Mouse (Mus musculus) liver, embryonic 15.5 days (tissue): Measurements from ENCODE around the gene Olfr697. TPM values are rescaled to one million over a fixed set of nuclear protein-coding genes. Genes with fewer than 3 reads are reported as not detected.
"Not testable (repeated sequence)": the region's sequence is repeated elsewhere in the genome, so short reads cannot be mapped to it uniquely, and the experiment has no call there.

ENCODE experiments used
- ATAC-seq: fragments of 200-750 bp; cut with Nextera tagmentation; 2 replicates; pipeline ENCODE4 v1.8.0; 2017; ENCODE audit warnings: moderate number of reproducible peaks, mild to moderate bottlenecking, moderate library complexity; ENCODE audit not compliant: insufficient read depth
- H3K27ac ChIP-seq: fragments of 300-500 bp; sonication (generic); replicated peaks from 2 replicates; pipeline ENCODE4 v1.5.1; 2015; ENCODE audit warnings: mild to moderate bottlenecking, inconsistent platforms
- H3K27me3 ChIP-seq: fragments of 300-500 bp; sonication (generic); 2 replicates; pipeline ENCODE4 v1.6.1; 2015; ENCODE audit warnings: mild to moderate bottlenecking, inconsistent platforms
- H3K36me3 ChIP-seq: fragments of 300-500 bp; sonication (generic); replicated peaks from 2 replicates; pipeline ENCODE4 v1.6.1; 2015; ENCODE audit warnings: moderate library complexity, mild to moderate bottlenecking, inconsistent platforms
- H3K4me1 ChIP-seq: fragments of 300-500 bp; sonication (generic); replicated peaks from 2 replicates; pipeline ENCODE4 v1.6.1; 2015; ENCODE audit warnings: inconsistent platforms
- H3K4me2 ChIP-seq: fragments of 300-500 bp; sonication (generic); 2 replicates; pipeline ENCODE4 v1.6.1; 2015; ENCODE audit warnings: moderate library complexity, mild to moderate bottlenecking, inconsistent platforms
- H3K4me3 ChIP-seq: fragments of 300-500 bp; sonication (generic); replicated peaks from 2 replicates; pipeline ENCODE4 v1.5.1; 2015; ENCODE audit warnings: mild to moderate bottlenecking, inconsistent platforms
- H3K9ac ChIP-seq: fragments of 300-500 bp; sonication (generic); 2 replicates; pipeline ENCODE4 v1.6.1; 2015; ENCODE audit warnings: moderate library complexity, mild to moderate bottlenecking, inconsistent platforms
- H3K9me3 ChIP-seq: fragments of 300-500 bp; sonication (generic); replicated peaks from 2 replicates; pipeline ENCODE4 v1.6.1; 2016; ENCODE audit warnings: inconsistent platforms
- WGBS: fragments of 180-500 bp; shearing (Covaris S2); methylation state at CpG from one replicate; pipeline ENCODE4 v1.1.7; 2015; ENCODE audit warnings: mixed read lengths; ENCODE audit not compliant: insufficient replicate concordance; 5-methylcytosine and 5-hydroxymethylcytosine counted together
- polyA plus RNA-seq: library from polyadenylated mRNA; unstranded; fragments of >200 nt; fragmentation: Nextera tagmentation; extraction: Ambion mirVana; gene quantifications from 2 replicates; pipeline ENCODE4 v1.2.1, GENCODE M21; 2015

Gene Olfr697
- not detected in 2 replicates for polyA plus RNA-seq

GRCm38 (mm10) chr7:106742343-106742742 is at the start of gene Olfr697:
TSS of gene Olfr697 (minus strand) at chr7:106742443.
- 69% methylated on average over 1 of the region's 1 CpGs for WGBS
- Histone ChIP-seq H3K4me1 (no peaks in the 10 kb centered on the region), H3K4me2 (no peak within 1 kb of the TSS), H3K36me3 (no peaks in the 10 kb centered on the region), H3K9me3 (no peaks in the 10 kb centered on the region), H3K4me3 (no peak within 1 kb of the TSS), H3K9ac (no peak within 1 kb of the TSS), H3K27ac (no peak within 1 kb of the TSS), H3K27me3 (no peaks in the 10 kb centered on the region)
- ATAC-seq, result no peak

GRCm38 (mm10) chr7:106788330-106788729 is 46.1 kb upstream of the Olfr697 start:
- Histone ChIP-seq H3K27me3 (no peaks in the 10 kb centered on the region), H3K4me2 (no peak overlapping the region), H3K9ac (no peak overlapping the region)

GRCm38 (mm10) chr7:106761008-106761407 is 18.8 kb upstream of the Olfr697 start:
- H3K36me3 ChIP-seq, H3K4me3 ChIP-seq, H3K4me2 ChIP-seq, H3K27me3 ChIP-seq, H3K9ac ChIP-seq, ATAC-seq, H3K9me3 ChIP-seq, H3K4me1 ChIP-seq, H3K27ac ChIP-seq: not testable (repeated sequence)
- 78% methylated on average over 2 of the region's 2 CpGs for WGBS

More at GRCm38 (mm10) chr7:106788330-106788729, 46.1 kb upstream of the Olfr697 start:
- H3K36me3 ChIP-seq, result no peaks in the 10 kb centered on the region
- no peaks in the 10 kb centered on the region for H3K4me1 ChIP-seq
- no peak for ATAC-seq
- no peak overlapping the region for H3K4me3 ChIP-seq
- no peaks in the 10 kb centered on the region for H3K9me3 ChIP-seq
- no peak overlapping the region for H3K27ac ChIP-seq

GRCm38 (mm10) chr7:106758800-106759199 is 16.6 kb upstream of the Olfr697 start:
- 54% methylated on average over 2 of the region's 2 CpGs for WGBS
- ATAC-seq, result no peak
- no peak overlapping the region for H3K9ac ChIP-seq
- no peaks in the 10 kb centered on the region for H3K9me3 ChIP-seq
- H3K4me3 ChIP-seq, result no peak overlapping the region
- no peak overlapping the region for H3K27ac ChIP-seq
- H3K4me2 ChIP-seq, result no peak overlapping the region
- no peaks in the 10 kb centered on the region for H3K4me1 ChIP-seq
- H3K27me3 ChIP-seq, result no peaks in the 10 kb centered on the region
- no peaks in the 10 kb centered on the region for H3K36me3 ChIP-seq

GRCm38 (mm10) chr7:106755297-106755696 is 13.1 kb upstream of the Olfr697 start, which contains the start of gene Olfr698:
TSS of gene Olfr698 (minus strand) at chr7:106755397.
- no peaks in the 10 kb centered on the region for H3K36me3 ChIP-seq

GRCm38 (mm10) chr7:106745811-106746210 is 3.6 kb upstream of the Olfr697 start:
- H3K9ac ChIP-seq, result no peak overlapping the region
- no peak overlapping the region for H3K27ac ChIP-seq
- no peak overlapping the region for H3K4me3 ChIP-seq
- H3K36me3 ChIP-seq, result no peaks in the 10 kb centered on the region
- no peaks in the 10 kb centered on the region for H3K4me1 ChIP-seq
- no peak overlapping the region for H3K4me2 ChIP-seq
- ATAC-seq, result no peak
- 72% methylated on average over 5 of the region's 5 CpGs for WGBS
- H3K27me3 ChIP-seq, result no peaks in the 10 kb centered on the region
- H3K9me3 ChIP-seq, result no peaks in the 10 kb centered on the region

More at GRCm38 (mm10) chr7:106755297-106755696, 13.1 kb upstream of the Olfr697 start, which contains the start of gene Olfr698:
- Histone ChIP-seq H3K4me2 (no peak within 1 kb of the TSS), H3K4me3 (no peak within 1 kb of the TSS), H3K4me1 (no peaks in the 10 kb centered on the region), H3K27me3 (no peaks in the 10 kb centered on the region), H3K27ac (no peak within 1 kb of the TSS), H3K9me3 (no peaks in the 10 kb centered on the region), H3K9ac (no peak within 1 kb of the TSS)
- ATAC-seq, result no peak

GRCm38 (mm10) chr7:106737028-106737427 is 5.2 kb downstream of the Olfr697 start:
- ATAC-seq, result no peak
- H3K27ac ChIP-seq, result no peak overlapping the region
- no peaks in the 10 kb centered on the region for H3K9me3 ChIP-seq
- H3K36me3 ChIP-seq, result no peaks in the 10 kb centered on the region
- H3K4me1 ChIP-seq, result no peaks in the 10 kb centered on the region
- H3K4me3 ChIP-seq, result no peak overlapping the region
- no peak overlapping the region for H3K9ac ChIP-seq
- H3K27me3 ChIP-seq, result no peaks in the 10 kb centered on the region
- H3K4me2 ChIP-seq, result no peak overlapping the region

GRCm38 (mm10) chr7:106733717-106734116 is 8.5 kb downstream of the Olfr697 start:
- H3K4me1 ChIP-seq, result no peaks in the 10 kb centered on the region
- H3K36me3 ChIP-seq, result no peaks in the 10 kb centered on the region
- no peak overlapping the region for H3K9ac ChIP-seq
- no peak overlapping the region for H3K4me2 ChIP-seq
- no peak overlapping the region for H3K4me3 ChIP-seq
- H3K27ac ChIP-seq, result no peak overlapping the region
- WGBS, result 51% methylated on average over 2 of the region's 2 CpGs
- H3K9me3 ChIP-seq, result no peaks in the 10 kb centered on the region
- ATAC-seq, result no peak
- no peaks in the 10 kb centered on the region for H3K27me3 ChIP-seq

- H3K4me3 ChIP-seq, ATAC-seq, H3K9ac ChIP-seq, H3K27me3 ChIP-seq, H3K27ac ChIP-seq, H3K9me3 ChIP-seq, H3K36me3 ChIP-seq, H3K4me1 ChIP-seq, H3K4me2 ChIP-seq: not testable (repeated sequence)
- 35% methylated on average over 2 of the region's 2 CpGs for WGBS
These were observed 16.6 kb downstream of the Olfr697 start for GRCm38 (mm10) chr7:106725654-106726053.

GRCm38 (mm10) chr7:106716296-106716695 is 25.9 kb downstream of the Olfr697 start, which contains the start of gene Olfr695:
TSS of gene Olfr695 (minus strand) at chr7:106716396.
- Histone ChIP-seq H3K4me2 (no peak within 1 kb of the TSS), H3K4me1 (no peaks in the 10 kb centered on the region), H3K36me3 (no peaks in the 10 kb centered on the region), H3K9me3 (no peaks in the 10 kb centered on the region), H3K27me3 (no peaks in the 10 kb centered on the region), H3K4me3 (no peak within 1 kb of the TSS), H3K27ac (no peak within 1 kb of the TSS), H3K9ac (no peak within 1 kb of the TSS)
- ATAC-seq, result no peak

GRCm38 (mm10) chr7:106711463-106711862 is 30.8 kb downstream of the Olfr697 start:
- Histone ChIP-seq H3K4me3 (no peak overlapping the region), H3K27me3 (no peaks in the 10 kb centered on the region), H3K9me3 (no peaks in the 10 kb centered on the region), H3K27ac (no peak overlapping the region), H3K4me2 (no peak overlapping the region), H3K9ac (no peak overlapping the region), H3K4me1 (no peaks in the 10 kb centered on the region), H3K36me3 (no peaks in the 10 kb centered on the region)
- ATAC-seq, result no peak
- 44% methylated on average over 6 of the region's 6 CpGs for WGBS

- H3K27me3 ChIP-seq, H3K9me3 ChIP-seq, H3K4me1 ChIP-seq, ATAC-seq, H3K4me3 ChIP-seq, H3K9ac ChIP-seq, H3K4me2 ChIP-seq, H3K36me3 ChIP-seq, H3K27ac ChIP-seq: not testable (repeated sequence)
- WGBS, result 71% methylated on average over 10 of the region's 10 CpGs
These were observed 34.5 kb downstream of the Olfr697 start for GRCm38 (mm10) chr7:106707705-106708104.
